Mouse (Mus musculus) lung, embryonic 16.5 days (tissue): ENCODE results near the gene Fut8. TPM values are rescaled to one million over a fixed set of nuclear protein-coding genes. Genes with fewer than 3 reads are reported as not detected.
A peak's percentile ranks its signal among the peaks of the same experiment; 100 is the strongest.

Experiments
- ATAC-seq: fragments of 200-750 bp; cut with Nextera tagmentation; 2 replicates; pipeline ENCODE4 v1.8.0; 2017; ENCODE audit warnings: low read depth, mild to moderate bottlenecking, moderate library complexity
- H3K27ac ChIP-seq: fragments of 300-500 bp; sonication (generic); 2 replicates; pipeline ENCODE4 v1.5.1; 2014; ENCODE audit warnings: mild to moderate bottlenecking, control low read depth, low read length
- H3K27me3 ChIP-seq: fragments of 300-500 bp; sonication (generic); 2 replicates; pipeline ENCODE4 v1.6.1; 2014; ENCODE audit warnings: low read depth, low read length, mixed read lengths; ENCODE audit not compliant: control insufficient read depth, insufficient read depth
- H3K36me3 ChIP-seq: fragments of 300-500 bp; sonication (generic); 2 replicates; pipeline ENCODE4 v1.6.1; 2014; ENCODE audit warnings: low read length; ENCODE audit not compliant: control insufficient read depth, insufficient read depth
- H3K4me1 ChIP-seq: fragments of 300-500 bp; sonication (generic); replicated peaks from 2 replicates; pipeline ENCODE4 v1.6.1; 2014; ENCODE audit warnings: low read length, mixed read lengths; ENCODE audit not compliant: control insufficient read depth, insufficient read depth
- H3K4me2 ChIP-seq: fragments of 300-500 bp; sonication (generic); 2 replicates; pipeline ENCODE4 v1.6.1; 2014; ENCODE audit warnings: low read depth, low read length, control low read depth
- H3K4me3 ChIP-seq: fragments of 300-500 bp; sonication (generic); 2 replicates; pipeline ENCODE4 v1.5.1; 2014; ENCODE audit warnings: mild to moderate bottlenecking, low read length, control low read depth
- H3K9ac ChIP-seq: fragments of 300-500 bp; sonication (generic); 2 replicates; pipeline ENCODE4 v1.6.1; 2014; ENCODE audit warnings: low read length, control low read depth
- H3K9me3 ChIP-seq: fragments of 300-500 bp; sonication (generic); 2 replicates; pipeline ENCODE4 v1.6.1; 2016; ENCODE audit warnings: low read length; ENCODE audit not compliant: control insufficient read depth
- WGBS: fragments of 180-500 bp; shearing (Covaris S2); extraction: QIAGEN DNeasy Blood & Tissue Kit; methylation state at CpG from one replicate; pipeline ENCODE4 v1.1.7; 2014; 5-methylcytosine and 5-hydroxymethylcytosine counted together
- polyA plus RNA-seq: library from polyadenylated mRNA; unstranded; fragments of >200 nt; fragmentation: Nextera tagmentation; extraction: Ambion mirVana; gene quantifications from 2 replicates; pipeline ENCODE4 v1.2.1, GENCODE M21; 2015

Fut8 gene
- polyA plus RNA-seq, 1 experiment from 2014 or later: 26.9 TPM

- Histone ChIP-seq H3K9me3 (no peaks in the 10 kb centered on the region), H3K4me3 (no peak overlapping the region), H3K9ac (no peak overlapping the region), H3K27ac (no peak overlapping the region), H3K27me3 (no peaks in the 10 kb centered on the region), H3K4me1 (no peaks in the 10 kb centered on the region), H3K4me2 (no peak overlapping the region), H3K36me3 (no peaks in the 10 kb centered on the region)
- no peak for ATAC-seq
- 48% methylated on average over 2 of the region's 2 CpGs for whole genome bisulfite sequencing
Observed at GRCm38 (mm10) chr12:77450816-77451215, 212.9 kb downstream of the Fut8 start.

GRCm38 (mm10) chr12:77466178-77466577 is 228.3 kb downstream of the Fut8 start:
- Histone ChIP-seq H3K27me3 (no peaks in the 10 kb centered on the region), H3K4me3 (no peak overlapping the region), H3K36me3 (no peaks in the 10 kb centered on the region), H3K9ac (no peak overlapping the region), H3K4me1 (no peaks in the 10 kb centered on the region), H3K9me3 (no peaks in the 10 kb centered on the region), H3K27ac (no peak overlapping the region), H3K4me2 (no peak overlapping the region)
- ATAC-seq: no peak
- WGBS: 78% methylated on average over 1 of the region's 1 CpGs

- H3K9me3 ChIP-seq: no peaks in the 10 kb centered on the region
- no peaks in the 10 kb centered on the region for H3K4me1 ChIP-seq
- no peaks in the 10 kb centered on the region for H3K36me3 ChIP-seq
- H3K9ac ChIP-seq: no peak overlapping the region
- 74% methylated on average over 2 of the region's 2 CpGs for WGBS
- H3K4me3 ChIP-seq: no peak overlapping the region
- no peak overlapping the region for H3K4me2 ChIP-seq
- ATAC-seq: no peak
- H3K27me3 ChIP-seq: no peaks in the 10 kb centered on the region
- no peak overlapping the region for H3K27ac ChIP-seq
Observed at GRCm38 (mm10) chr12:77479931-77480330, 242.0 kb downstream of the Fut8 start.

GRCm38 (mm10) chr12:77481153-77481552 is 243.2 kb downstream of the Fut8 start:
- no peak overlapping the region for H3K27ac ChIP-seq
- no peak overlapping the region for H3K4me3 ChIP-seq
- H3K9ac ChIP-seq: no peak overlapping the region
- H3K4me2 ChIP-seq: no peak overlapping the region
- H3K36me3 ChIP-seq: no peaks in the 10 kb centered on the region
- H3K9me3 ChIP-seq: no peaks in the 10 kb centered on the region
- H3K4me1 ChIP-seq: no peaks in the 10 kb centered on the region
- WGBS: 97% methylated on average over 1 of the region's 1 CpGs
- H3K27me3 ChIP-seq: no peaks in the 10 kb centered on the region
- no peak for ATAC-seq

GRCm38 (mm10) chr12:77481799-77482198 is 243.9 kb downstream of the Fut8 start:
- Histone ChIP-seq H3K36me3 (no peaks in the 10 kb centered on the region), H3K27me3 (no peaks in the 10 kb centered on the region), H3K9me3 (no peaks in the 10 kb centered on the region), H3K4me3 (no peak overlapping the region), H3K9ac (no peak overlapping the region), H3K27ac (no peak overlapping the region), H3K4me2 (no peak overlapping the region), H3K4me1 (no peaks in the 10 kb centered on the region)
- 84% methylated on average over 3 of the region's 3 CpGs for WGBS
- no peak for ATAC-seq

GRCm38 (mm10) chr12:77483180-77483855 is 245.4 kb downstream of the Fut8 start:
- H3K36me3 ChIP-seq: no peaks in the 10 kb centered on the region
- H3K9me3 ChIP-seq: no peaks in the 10 kb centered on the region
- 20% methylated on average over 9 of the region's 9 CpGs for WGBS
- H3K4me2 ChIP-seq: no peak overlapping the region
- ATAC-seq: no peak
- H3K27me3 ChIP-seq: no peaks in the 10 kb centered on the region
- no peak overlapping the region for H3K27ac ChIP-seq
- no peak overlapping the region for H3K9ac ChIP-seq
- H3K4me3 ChIP-seq: no peak overlapping the region
- H3K4me1 ChIP-seq: no peaks in the 10 kb centered on the region

GRCm38 (mm10) chr12:77484761-77485160 is 246.8 kb downstream of the Fut8 start:
- H3K4me1 ChIP-seq: no peaks in the 10 kb centered on the region
- ATAC-seq: no peak
- 59% methylated on average over 3 of the region's 3 CpGs for WGBS
- no peaks in the 10 kb centered on the region for H3K9me3 ChIP-seq
- H3K27ac ChIP-seq: no peak overlapping the region
- no peak overlapping the region for H3K4me2 ChIP-seq
- no peaks in the 10 kb centered on the region for H3K36me3 ChIP-seq
- no peak overlapping the region for H3K4me3 ChIP-seq
- no peaks in the 10 kb centered on the region for H3K27me3 ChIP-seq
- H3K9ac ChIP-seq: no peak overlapping the region

GRCm38 (mm10) chr12:77491478-77491877 is 253.6 kb downstream of the Fut8 start:
- Histone ChIP-seq H3K36me3 (no peaks in the 10 kb centered on the region), H3K9me3 (no peaks in the 10 kb centered on the region), H3K4me2 (no peak overlapping the region), H3K9ac (no peak overlapping the region), H3K27me3 (no peaks in the 10 kb centered on the region), H3K4me3 (no peak overlapping the region), H3K27ac (no peak overlapping the region), H3K4me1 (no peaks in the 10 kb centered on the region)
- no peak for ATAC-seq
- WGBS: 60% methylated on average over 3 of the region's 3 CpGs

- ATAC-seq: peak; percentile 47
- Histone ChIP-seq H3K9me3 (no peaks in the 10 kb centered on the region), H3K4me2 (no peak overlapping the region), H3K36me3 (no peaks in the 10 kb centered on the region), H3K4me1 (no peaks in the 10 kb centered on the region), H3K9ac (no peak overlapping the region), H3K4me3 (no peak overlapping the region), H3K27me3 (no peaks in the 10 kb centered on the region), H3K27ac (0 out of 2 replicates have a peak overlapping the region, but pooled peaks have one; percentile 3)
- WGBS: 69% methylated on average over 1 of the region's 1 CpGs
Observed at GRCm38 (mm10) chr12:77495781-77496180, 257.9 kb downstream of the Fut8 start.

GRCm38 (mm10) chr12:77498153-77498552 is 260.2 kb downstream of the Fut8 start:
- 57% methylated on average over 2 of the region's 2 CpGs for WGBS
- H3K4me3 ChIP-seq: no peak overlapping the region
- H3K4me1 ChIP-seq: no peaks in the 10 kb centered on the region
- H3K27ac ChIP-seq: no peak overlapping the region
- H3K4me2 ChIP-seq: no peak overlapping the region
- no peaks in the 10 kb centered on the region for H3K9me3 ChIP-seq
- ATAC-seq: no peak
- no peak overlapping the region for H3K9ac ChIP-seq
- no peaks in the 10 kb centered on the region for H3K27me3 ChIP-seq
- H3K36me3 ChIP-seq: no peaks in the 10 kb centered on the region
